Mouse (Mus musculus): ENCODE measurements around the gene Rtn4r. TPM values are rescaled to one million over a fixed set of nuclear protein-coding genes. Genes with fewer than 3 reads are reported as not detected.
A peak's percentile ranks its signal among the peaks of the same experiment; 100 is the strongest.

Rtn4r gene
- polyA plus RNA-seq, 1 experiment from 2014 or later, result 15.6 TPM

GRCm38 (mm10) chr16:18159255-18159654 lies 31.8 kb downstream of the Rtn4r start:
- Histone ChIP-seq H3K4me1 (ENCODE audit: control insufficient read depth, insufficient read depth, low read depth, low read length) (peaks cover 22% of the 10 kb centered on the region), H3K4me2 (ENCODE audit: low read length) (no peak overlapping the region), H3K9ac (ENCODE audit: low read depth, low read length) (no peak overlapping the region), H3K4me3 (ENCODE audit: low read length) (no peak overlapping the region), H3K27ac (ENCODE audit: low read depth, low read length) (no peak overlapping the region), H3K36me3 (ENCODE audit: control insufficient read depth, insufficient read depth, low read length) (no peaks in the 10 kb centered on the region), H3K27me3 (replicated peaks; ENCODE audit: control insufficient read depth, insufficient read depth, low read length) (no peaks in the 10 kb centered on the region), H3K9me3 (ENCODE audit: control insufficient read depth, low read length) (no peaks in the 10 kb centered on the region)
- no peak for ATAC-seq
- 93% methylated on average over 6 of the region's 6 CpGs for WGBS

DNA sequence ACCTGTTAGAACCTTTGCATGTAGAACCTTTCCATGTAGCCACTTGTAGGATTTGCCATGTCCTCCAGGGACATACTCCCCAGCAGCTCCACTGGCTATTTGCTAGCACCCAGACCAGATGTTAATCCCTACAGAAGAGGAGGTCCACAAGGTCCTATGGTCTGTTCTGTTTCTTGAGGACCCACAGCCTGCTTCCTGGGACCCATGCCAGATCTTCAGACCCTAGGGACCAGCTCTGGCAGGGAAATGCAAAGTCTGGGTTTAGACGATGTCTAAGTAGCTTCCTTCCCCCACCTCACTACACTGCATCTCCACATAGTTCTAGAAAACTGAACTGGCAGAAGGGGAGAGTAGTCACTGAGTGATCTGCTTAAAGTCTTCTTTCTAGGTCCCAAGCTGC lies 32.3 kb downstream of the Rtn4r start:
- 25% methylated on average over 1 of the region's 1 CpGs for WGBS
- no peaks in the 10 kb centered on the region for H3K36me3 ChIP-seq (ENCODE audit: control insufficient read depth, insufficient read depth, low read length)
- no peak overlapping the region for H3K27ac ChIP-seq (ENCODE audit: low read depth, low read length)
- ATAC-seq, result no peak
- no peaks in the 10 kb centered on the region for H3K27me3 ChIP-seq (replicated peaks; ENCODE audit: control insufficient read depth, insufficient read depth, low read length)
- H3K4me3 ChIP-seq (ENCODE audit: low read length), result no peak overlapping the region
- H3K9ac ChIP-seq (ENCODE audit: low read depth, low read length), result no peak overlapping the region
- H3K4me2 ChIP-seq (ENCODE audit: low read length), result no peak overlapping the region
- H3K4me1 ChIP-seq (ENCODE audit: control insufficient read depth, insufficient read depth, low read depth, low read length), result peaks cover 18% of the 10 kb centered on the region
- no peaks in the 10 kb centered on the region for H3K9me3 ChIP-seq (ENCODE audit: control insufficient read depth, low read length)

DNA sequence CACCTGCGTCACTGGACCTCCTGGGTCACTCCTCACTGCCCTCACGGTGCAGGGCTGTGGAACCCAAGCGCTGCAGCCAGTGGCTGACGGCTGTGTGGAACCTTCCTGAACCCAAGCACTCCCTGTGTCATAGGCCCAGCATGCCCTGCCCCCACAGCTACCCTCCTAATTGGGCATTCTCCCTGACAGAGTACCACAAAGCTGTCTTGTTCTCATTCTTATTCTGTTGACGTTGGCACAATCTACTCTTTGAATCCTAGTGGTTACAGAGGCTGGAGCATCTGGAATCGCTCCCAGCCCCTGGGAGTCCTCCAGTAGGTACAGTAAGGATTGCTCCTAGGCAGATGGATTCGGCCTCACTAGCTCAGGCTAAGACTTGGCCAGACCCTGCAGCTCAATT lies 33.1 kb downstream of the Rtn4r start:
- Histone ChIP-seq H3K27me3 (replicated peaks; ENCODE audit: control insufficient read depth, insufficient read depth, low read length) (no peaks in the 10 kb centered on the region), H3K4me3 (ENCODE audit: low read length) (no peak overlapping the region), H3K36me3 (ENCODE audit: control insufficient read depth, insufficient read depth, low read length) (no peaks in the 10 kb centered on the region), H3K4me1 (ENCODE audit: control insufficient read depth, insufficient read depth, low read depth, low read length) (peaks cover 15% of the 10 kb centered on the region), H3K4me2 (ENCODE audit: low read length) (no peak overlapping the region), H3K9me3 (ENCODE audit: control insufficient read depth, low read length) (no peaks in the 10 kb centered on the region), H3K27ac (ENCODE audit: low read depth, low read length) (no peak overlapping the region), H3K9ac (ENCODE audit: low read depth, low read length) (no peak overlapping the region)
- WGBS, result 45% methylated on average over 7 of the region's 7 CpGs
- peak; percentile 50 for ATAC-seq

DNA sequence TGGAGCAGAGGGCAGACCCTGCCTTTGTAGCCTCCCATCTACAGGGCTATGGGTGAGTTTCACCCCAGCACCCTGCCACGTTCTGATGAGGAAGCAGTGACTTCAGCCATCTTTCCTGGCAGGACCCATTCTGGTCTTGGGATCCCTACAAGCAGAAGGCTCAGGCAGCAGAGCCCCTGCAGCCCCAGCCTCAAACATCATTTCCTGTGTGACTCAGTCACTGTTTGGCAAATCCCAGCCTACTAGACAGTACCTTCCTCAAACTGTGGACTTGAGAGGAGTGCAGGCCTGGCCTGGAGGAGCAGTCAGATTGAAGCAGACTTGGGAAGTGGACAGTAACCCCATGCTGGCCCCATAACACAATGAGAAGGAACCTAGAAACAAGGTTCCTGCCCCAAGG lies 33.7 kb downstream of the Rtn4r start:
- Histone ChIP-seq H3K36me3 (ENCODE audit: control insufficient read depth, insufficient read depth, low read length) (no peaks in the 10 kb centered on the region), H3K9ac (ENCODE audit: low read depth, low read length) (no peak overlapping the region), H3K4me2 (ENCODE audit: low read length) (no peak overlapping the region), H3K9me3 (ENCODE audit: control insufficient read depth, low read length) (no peaks in the 10 kb centered on the region), H3K4me1 (ENCODE audit: control insufficient read depth, insufficient read depth, low read depth, low read length) (peaks cover 11% of the 10 kb centered on the region), H3K4me3 (ENCODE audit: low read length) (no peak overlapping the region), H3K27me3 (replicated peaks; ENCODE audit: control insufficient read depth, insufficient read depth, low read length) (no peaks in the 10 kb centered on the region), H3K27ac (ENCODE audit: low read depth, low read length) (no peak overlapping the region)
- ATAC-seq, result no peak
- 71% methylated on average over 1 of the region's 1 CpGs for WGBS

- WGBS, result 32% methylated on average over 2 of the region's 2 CpGs
- Histone ChIP-seq H3K9me3 (ENCODE audit: control insufficient read depth, low read length) (no peaks in the 10 kb centered on the region), H3K4me2 (ENCODE audit: low read length) (no peak overlapping the region), H3K4me3 (ENCODE audit: low read length) (no peak overlapping the region), H3K27ac (ENCODE audit: low read depth, low read length) (no peak overlapping the region), H3K36me3 (ENCODE audit: control insufficient read depth, insufficient read depth, low read length) (no peaks in the 10 kb centered on the region), H3K27me3 (replicated peaks; ENCODE audit: control insufficient read depth, insufficient read depth, low read length) (no peaks in the 10 kb centered on the region), H3K4me1 (ENCODE audit: control insufficient read depth, insufficient read depth, low read depth, low read length) (peaks cover 15% of the 10 kb centered on the region), H3K9ac (ENCODE audit: low read depth, low read length) (no peak overlapping the region)
- ATAC-seq, result peak; percentile 16; the same call in 1 of the 2 replicates
These were observed 37.3 kb downstream of the Rtn4r start for GRCm38 (mm10) chr16:18164642-18165238.

GRCm38 (mm10) chr16:18166613-18167190 lies 39.3 kb downstream of the Rtn4r start:
- 66% methylated on average over 6 of the region's 6 CpGs for WGBS
- no peaks in the 10 kb centered on the region for H3K36me3 ChIP-seq (ENCODE audit: control insufficient read depth, insufficient read depth, low read length)
- H3K27me3 ChIP-seq (replicated peaks; ENCODE audit: control insufficient read depth, insufficient read depth, low read length), result no peaks in the 10 kb centered on the region
- no peak for ATAC-seq
- H3K4me3 ChIP-seq (ENCODE audit: low read length), result no peak overlapping the region
- H3K9me3 ChIP-seq (ENCODE audit: control insufficient read depth, low read length), result no peaks in the 10 kb centered on the region
- H3K27ac ChIP-seq (ENCODE audit: low read depth, low read length), result 0 out of 2 replicates have a peak overlapping the region, but pooled peaks have one; percentile 34
- no peak overlapping the region for H3K4me2 ChIP-seq (ENCODE audit: low read length)
- peaks cover 7% of the 10 kb centered on the region for H3K4me1 ChIP-seq (ENCODE audit: control insufficient read depth, insufficient read depth, low read depth, low read length)
- no peak overlapping the region for H3K9ac ChIP-seq (ENCODE audit: low read depth, low read length)

- H3K9me3 ChIP-seq (ENCODE audit: control insufficient read depth, low read length), result no peaks in the 10 kb centered on the region
- H3K4me1 ChIP-seq (ENCODE audit: control insufficient read depth, insufficient read depth, low read depth, low read length), result peaks cover 9% of the 10 kb centered on the region
- no peaks in the 10 kb centered on the region for H3K27me3 ChIP-seq (replicated peaks; ENCODE audit: control insufficient read depth, insufficient read depth, low read length)
- no peak overlapping the region for H3K27ac ChIP-seq (ENCODE audit: low read depth, low read length)
- H3K36me3 ChIP-seq (ENCODE audit: control insufficient read depth, insufficient read depth, low read length), result no peaks in the 10 kb centered on the region
- no peak overlapping the region for H3K4me2 ChIP-seq (ENCODE audit: low read length)
- no peak overlapping the region for H3K4me3 ChIP-seq (ENCODE audit: low read length)
- WGBS, result 79% methylated on average over 5 of the region's 5 CpGs
- ATAC-seq, result no peak
- H3K9ac ChIP-seq (ENCODE audit: low read depth, low read length), result no peak overlapping the region
These were observed 41.7 kb downstream of the Rtn4r start for GRCm38 (mm10) chr16:18169156-18169555.

DNA sequence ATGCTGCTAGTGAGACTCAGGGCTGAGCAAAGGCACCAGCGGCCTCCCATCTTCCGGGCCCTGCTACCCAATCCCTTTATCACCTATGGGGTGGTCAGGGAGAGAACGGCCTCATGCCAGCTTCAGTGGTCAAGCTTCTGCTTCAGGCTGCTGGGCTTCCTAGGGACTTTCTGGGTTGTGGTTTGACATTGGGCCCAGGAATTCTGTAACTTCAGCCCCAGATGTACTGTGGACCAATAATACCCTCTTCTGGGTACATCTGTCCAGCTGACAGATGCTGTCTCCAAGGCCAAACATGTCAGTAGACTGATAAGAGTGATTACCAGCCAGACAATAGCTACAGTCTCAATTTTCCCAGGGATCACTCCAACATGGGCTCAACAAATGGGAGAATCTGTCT lies 42.3 kb downstream of the Rtn4r start:
- Histone ChIP-seq H3K27me3 (replicated peaks; ENCODE audit: control insufficient read depth, insufficient read depth, low read length) (no peaks in the 10 kb centered on the region), H3K9me3 (ENCODE audit: control insufficient read depth, low read length) (no peaks in the 10 kb centered on the region), H3K9ac (ENCODE audit: low read depth, low read length) (no peak overlapping the region), H3K36me3 (ENCODE audit: control insufficient read depth, insufficient read depth, low read length) (no peaks in the 10 kb centered on the region), H3K4me1 (ENCODE audit: control insufficient read depth, insufficient read depth, low read depth, low read length) (peaks cover 8% of the 10 kb centered on the region), H3K27ac (ENCODE audit: low read depth, low read length) (no peak overlapping the region), H3K4me3 (ENCODE audit: low read length) (no peak overlapping the region), H3K4me2 (ENCODE audit: low read length) (no peak overlapping the region)
- WGBS, result 92% methylated on average over 3 of the region's 3 CpGs
- ATAC-seq, result no peak

- Histone ChIP-seq H3K9me3 (ENCODE audit: control insufficient read depth, low read length) (no peaks in the 10 kb centered on the region), H3K4me3 (ENCODE audit: low read length) (no peak overlapping the region), H3K9ac (ENCODE audit: low read depth, low read length) (no peak overlapping the region), H3K27me3 (replicated peaks; ENCODE audit: control insufficient read depth, insufficient read depth, low read length) (no peaks in the 10 kb centered on the region), H3K27ac (ENCODE audit: low read depth, low read length) (no peak overlapping the region), H3K4me2 (ENCODE audit: low read length) (no peak overlapping the region), H3K4me1 (ENCODE audit: control insufficient read depth, insufficient read depth, low read depth, low read length) (peaks cover 2% of the 10 kb centered on the region; the same call in 1 of the 2 replicates), H3K36me3 (ENCODE audit: control insufficient read depth, insufficient read depth, low read length) (no peaks in the 10 kb centered on the region)
- 0 out of 2 replicates have a peak, but pooled peaks have one; percentile 16 for ATAC-seq
- WGBS, result 9% methylated on average over 7 of the region's 7 CpGs
These were observed 44.9 kb downstream of the Rtn4r start for GRCm38 (mm10) chr16:18172266-18172855.

Data from hindbrain, embryonic 16.5 days (tissue).